Mouse (Mus musculus): ENCODE measurements around the gene Slc6a12.
"Not testable (repeated sequence)": the region's sequence is repeated elsewhere in the genome, so short reads cannot be mapped to it uniquely, and the experiment has no call there.

Slc6a12 gene

DNA sequence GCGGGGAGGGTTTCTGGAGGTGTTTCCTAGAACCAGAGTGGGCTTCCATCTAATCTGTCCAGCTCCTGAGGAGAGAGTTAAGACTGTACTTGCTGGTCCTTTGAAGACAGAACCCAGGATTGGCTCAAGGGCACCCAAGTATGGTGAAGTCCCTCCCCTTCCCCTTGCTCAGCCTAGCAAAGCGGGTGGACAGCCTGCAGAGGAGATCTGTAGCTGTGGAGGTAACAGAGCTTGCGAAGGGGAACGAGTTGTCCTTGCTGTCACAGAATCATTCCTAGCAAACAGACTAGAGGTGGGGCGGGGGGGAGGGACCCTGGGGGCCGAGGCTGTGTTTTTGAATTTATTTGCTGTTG lies 871 bp downstream of the Slc6a12 start:
- DNase-seq (ENCODE audit: inconsistent ontology term), result no peak

DNA sequence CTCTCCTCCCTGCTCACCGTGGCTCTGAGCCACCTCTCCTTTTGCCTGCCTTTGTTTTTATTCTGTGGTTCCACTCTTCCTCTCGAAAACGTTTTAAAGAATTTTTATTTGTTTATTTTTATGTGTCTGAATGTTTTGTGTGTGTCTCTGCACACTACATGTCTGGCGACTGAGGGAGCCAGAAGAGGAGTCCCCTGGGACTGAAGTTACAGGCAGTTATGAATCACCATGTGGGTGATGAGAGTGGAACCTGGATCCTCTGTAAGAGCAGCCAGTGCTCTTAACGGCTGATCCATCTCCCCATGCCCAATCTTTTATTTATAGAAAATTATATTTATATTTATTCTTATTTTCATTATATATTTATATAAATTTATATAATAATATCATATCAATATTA lies 1.5 kb downstream of the Slc6a12 start:
- no peak for DNase-seq (ENCODE audit: inconsistent ontology term)

GRCm38 (mm10) chr6:121346428-121346827 lies 3.6 kb downstream of the Slc6a12 start:
- DNase-seq (ENCODE audit: inconsistent ontology term), result no peak

GRCm38 (mm10) chr6:121352276-121352675 lies 9.4 kb downstream of the Slc6a12 start:
- peak; percentile 75 for DNase-seq (ENCODE audit: inconsistent ontology term)

- DNase-seq (ENCODE audit: inconsistent ontology term), result no peak
Observed at GRCm38 (mm10) chr6:121356041-121356440, 13.2 kb downstream of the Slc6a12 start.

DNA sequence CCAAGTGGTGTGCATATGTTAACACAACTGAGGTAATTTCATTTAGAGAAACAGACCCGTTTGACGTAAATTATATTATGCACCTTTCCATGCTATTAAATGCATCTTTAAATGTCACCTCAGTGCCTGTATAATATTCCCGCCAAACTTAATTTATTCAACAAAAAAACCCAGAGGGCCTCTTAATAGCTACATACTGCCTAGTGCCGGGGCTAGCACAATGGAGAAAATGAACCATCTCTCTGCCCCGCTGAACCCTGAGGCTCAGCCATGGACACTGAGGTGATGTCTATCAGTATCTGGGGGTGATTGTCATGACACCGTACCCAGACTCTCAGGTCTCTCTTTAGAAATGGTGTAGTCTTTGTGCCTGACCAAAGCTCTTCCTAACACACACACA lies 14.4 kb downstream of the Slc6a12 start:
- DNase-seq (ENCODE audit: inconsistent ontology term), result no peak

- DNase-seq (ENCODE audit: inconsistent ontology term), result no peak
Observed at GRCm38 (mm10) chr6:121363061-121363460, 20.2 kb downstream of the Slc6a12 start.

DNA sequence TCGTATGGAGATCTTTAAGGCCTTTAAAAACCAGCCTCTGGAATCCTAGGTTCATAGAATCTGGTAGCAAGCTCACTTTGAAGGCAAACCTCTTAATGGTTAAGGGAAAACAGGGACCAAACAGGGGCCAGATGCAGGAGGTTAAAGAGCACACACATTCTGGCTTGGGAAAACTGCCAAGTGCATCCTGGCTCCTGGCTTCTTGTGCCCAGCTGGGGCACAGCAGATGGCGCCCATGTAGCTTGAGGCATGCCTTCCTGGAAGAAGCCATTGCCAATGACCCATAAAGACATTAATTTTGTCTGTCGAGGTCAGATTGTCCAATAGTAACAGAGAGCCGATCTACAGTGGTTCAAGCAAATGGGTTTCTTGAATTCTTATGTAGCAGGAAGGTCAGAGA lies 21.1 kb downstream of the Slc6a12 start:
- no peak for DNase-seq (ENCODE audit: inconsistent ontology term)

- not testable (repeated sequence) for DNase-seq (ENCODE audit: inconsistent ontology term)
Observed at GRCm38 (mm10) chr6:121366537-121366936, 23.7 kb downstream of the Slc6a12 start.

- DNase-seq (ENCODE audit: inconsistent ontology term), result peak; percentile 81
Observed at GRCm38 (mm10) chr6:121367099-121367498, 24.2 kb downstream of the Slc6a12 start.

GRCm38 (mm10) chr6:121371197-121371980 lies 28.5 kb downstream of the Slc6a12 start:
- no peak for DNase-seq (ENCODE audit: inconsistent ontology term)

GRCm38 (mm10) chr6:121376159-121376558 lies 33.3 kb downstream of the Slc6a12 start:
- DNase-seq (ENCODE audit: inconsistent ontology term), result no peak

DNA sequence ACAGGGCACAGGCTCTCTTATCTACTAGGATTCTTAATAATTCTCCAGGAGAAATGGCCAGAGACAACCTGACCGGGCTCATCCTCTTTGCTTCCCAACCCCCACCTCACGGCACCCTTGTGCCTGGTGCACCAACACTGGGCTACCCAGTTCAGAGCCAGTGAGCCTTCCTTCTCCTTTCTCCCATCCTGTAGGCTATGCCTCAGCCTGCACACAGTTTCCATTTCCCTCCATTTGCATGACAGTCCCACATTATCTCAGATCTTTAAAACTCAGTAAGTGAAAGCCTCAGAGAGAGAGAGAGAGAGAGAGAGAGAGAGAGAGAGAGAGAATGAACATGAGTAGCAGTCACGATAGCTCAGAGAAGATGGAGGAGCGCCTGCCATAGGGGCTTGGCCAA lies 35.4 kb downstream of the Slc6a12 start:
- DNase-seq (ENCODE audit: inconsistent ontology term), result no peak

DNA sequence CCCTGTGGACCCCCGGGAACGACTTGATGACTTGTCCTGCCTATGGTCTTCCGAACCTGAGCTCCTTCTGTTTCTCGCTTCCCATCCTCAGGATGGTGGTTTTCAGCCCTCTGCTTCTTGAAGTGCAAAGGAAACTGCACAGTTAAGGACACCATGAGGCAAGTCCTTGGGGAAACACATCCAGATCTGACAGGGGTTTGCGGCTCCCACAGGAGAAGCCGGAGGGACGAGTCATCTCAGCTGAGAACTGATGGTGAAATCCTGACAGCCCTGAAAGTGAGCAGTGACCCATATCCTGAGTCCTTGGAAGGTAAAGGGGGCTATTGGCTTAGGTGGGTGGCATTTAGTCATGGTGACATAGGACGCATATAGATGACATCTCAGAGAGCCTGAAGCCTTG lies 37.7 kb downstream of the Slc6a12 start:
- peak; percentile 39 for DNase-seq (ENCODE audit: inconsistent ontology term)

- no peak for DNase-seq (ENCODE audit: inconsistent ontology term)
Observed at GRCm38 (mm10) chr6:121382071-121382470, 39.2 kb downstream of the Slc6a12 start.

- DNase-seq (ENCODE audit: inconsistent ontology term), result no peak
Observed at GRCm38 (mm10) chr6:121385397-121385796, 42.5 kb downstream of the Slc6a12 start.

GRCm38 (mm10) chr6:121392610-121393252 lies 49.9 kb downstream of the Slc6a12 start:
- DNase-seq (ENCODE audit: inconsistent ontology term), result no peak

- no peak for DNase-seq (ENCODE audit: inconsistent ontology term)
Observed at GRCm38 (mm10) chr6:121401140-121401539, 58.3 kb downstream of the Slc6a12 start.

- no peak for DNase-seq (ENCODE audit: inconsistent ontology term)
Observed at GRCm38 (mm10) chr6:121401826-121402660, 59.2 kb downstream of the Slc6a12 start.

DNA sequence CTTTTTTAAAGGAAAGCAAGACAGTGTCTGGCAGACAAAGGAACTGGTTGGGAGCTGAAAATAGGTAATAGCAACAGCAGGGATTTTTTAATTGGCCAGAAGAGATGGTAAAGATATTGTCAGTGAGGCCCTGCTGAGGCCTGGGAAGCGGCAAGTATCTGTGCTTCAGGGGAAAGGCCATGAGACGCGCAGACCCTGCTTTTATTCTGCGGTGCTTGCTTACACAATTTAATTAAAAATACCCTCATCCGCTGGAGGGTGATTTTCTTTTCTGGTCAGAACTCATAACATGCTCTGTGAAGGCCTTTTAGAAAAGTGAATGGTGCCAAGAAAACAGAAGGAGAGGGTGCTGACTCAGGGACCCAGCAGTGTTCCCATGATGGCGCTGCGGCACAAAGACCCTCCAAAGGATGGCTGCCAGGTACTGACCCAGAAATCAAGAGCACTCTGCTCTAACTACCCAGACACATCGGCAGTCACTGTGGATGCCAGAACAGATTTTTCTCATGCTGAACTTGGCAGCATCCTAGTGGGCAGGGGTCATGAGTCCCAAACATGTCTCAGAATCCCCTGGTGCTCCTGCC lies 59.9 kb downstream of the Slc6a12 start:
- DNase-seq (ENCODE audit: inconsistent ontology term), result peak; percentile 44

GRCm38 (mm10) chr6:121405311-121405710 lies 62.4 kb downstream of the Slc6a12 start:
- DNase-seq (ENCODE audit: inconsistent ontology term), result peak; percentile 45

DNA sequence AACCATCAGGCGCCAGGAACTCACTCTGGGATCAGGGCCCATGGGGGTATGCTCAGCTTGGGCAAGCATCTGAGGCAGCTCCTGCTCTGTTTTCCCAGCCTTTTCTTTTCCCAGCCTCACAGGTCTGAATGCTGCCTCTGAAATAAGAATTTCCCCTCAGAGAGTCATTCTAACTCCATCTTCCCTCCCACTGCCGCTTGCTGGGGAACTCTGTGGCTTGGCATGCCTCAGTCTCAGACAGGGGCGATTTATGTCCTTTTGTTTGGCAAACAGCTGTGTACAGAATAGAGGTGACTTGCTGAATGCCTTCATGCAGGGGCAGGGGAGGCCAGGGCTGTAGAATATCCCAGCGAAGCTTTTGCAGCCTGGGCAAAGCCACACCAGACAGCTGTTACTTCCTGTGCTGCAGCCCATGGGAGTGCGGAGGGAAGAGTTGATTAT lies 64.7 kb downstream of the Slc6a12 start:
- peak; percentile 61 for DNase-seq (ENCODE audit: inconsistent ontology term)
